Mouse (Mus musculus) small intestine, adult 2 months (tissue): ENCODE measurements around the gene Exoc8.

ENCODE experiments used
- CTCF ChIP-seq: fragments of 200-500 bp; IDR thresholded peaks from 2 replicates; pipeline ENCODE4 v1.5.1; 2012; ENCODE audit warnings: low read depth, mild to moderate bottlenecking, control low read depth, inconsistent platforms, low read length, moderate library complexity, mixed read lengths; ENCODE audit not compliant: insufficient replicate concordance, insufficient read length; ENCODE audit errors: extremely low read depth
- POLR2A ChIP-seq: fragments of 200-500 bp; IDR thresholded peaks from 2 replicates; pipeline ENCODE4 v1.6.1; 2012; ENCODE audit warnings: low read depth, mild to moderate bottlenecking, control low read depth, inconsistent platforms, low read length, moderate library complexity

- TF ChIP-seq POLR2A (no peak), CTCF (no peak)
Observed at GRCm38 (mm10) chr8:124892596-124892995, 4.9 kb downstream of the Exoc8 start.
